Mouse (Mus musculus) lung, adult 2 months (tissue): ENCODE data around the gene Tagln3. TPM values are rescaled to one million over a fixed set of nuclear protein-coding genes. Genes with fewer than 3 reads are reported as not detected.

Source experiments
- DNase-seq: peaks from one replicate; pipeline ENCODE4 v3.0.0; 2022
- H3K4me1 ChIP-seq: fragments of 200-500 bp; 2 replicates; pipeline ENCODE4 v1.6.1; 2011; ENCODE audit warnings: low read length; ENCODE audit not compliant: control insufficient read depth, insufficient read depth
- H3K4me3 ChIP-seq: fragments of 200-500 bp; replicated peaks from 2 replicates; pipeline ENCODE3; 2011; ENCODE audit warnings: low read depth, mild to moderate bottlenecking, control low read depth, low read length; ENCODE audit errors: extremely low read depth
- CTCF ChIP-seq: fragments of 200-500 bp; IDR thresholded peaks from 2 replicates; pipeline ENCODE4 v1.5.1; 2011; ENCODE audit warnings: mild to moderate bottlenecking, low read length, control low read depth; ENCODE audit not compliant: insufficient read depth
- POLR2A ChIP-seq: fragments of 200-500 bp; IDR thresholded peaks from 2 replicates; pipeline ENCODE4 v1.6.1; 2011; ENCODE audit warnings: low read depth, mild to moderate bottlenecking, control low read depth, low read length, borderline replicate concordance; ENCODE audit errors: extremely low read depth
- WGBS: fragments of 180-500 bp; shearing (Covaris S2); methylation state at CpG from one replicate; pipeline ENCODE4 v1.1.7; 2018; 5-methylcytosine and 5-hydroxymethylcytosine counted together
- polyA plus RNA-seq: library from polyadenylated mRNA; depleted of rRNA; stranded (reverse); fragments of >200 nt; gene quantifications from 2 replicates; pipeline ENCODE4 v1.2.3, GENCODE M21; 2012

Gene Tagln3
- polyA plus RNA-seq, 1 experiment, result 0.58 TPM

DNA sequence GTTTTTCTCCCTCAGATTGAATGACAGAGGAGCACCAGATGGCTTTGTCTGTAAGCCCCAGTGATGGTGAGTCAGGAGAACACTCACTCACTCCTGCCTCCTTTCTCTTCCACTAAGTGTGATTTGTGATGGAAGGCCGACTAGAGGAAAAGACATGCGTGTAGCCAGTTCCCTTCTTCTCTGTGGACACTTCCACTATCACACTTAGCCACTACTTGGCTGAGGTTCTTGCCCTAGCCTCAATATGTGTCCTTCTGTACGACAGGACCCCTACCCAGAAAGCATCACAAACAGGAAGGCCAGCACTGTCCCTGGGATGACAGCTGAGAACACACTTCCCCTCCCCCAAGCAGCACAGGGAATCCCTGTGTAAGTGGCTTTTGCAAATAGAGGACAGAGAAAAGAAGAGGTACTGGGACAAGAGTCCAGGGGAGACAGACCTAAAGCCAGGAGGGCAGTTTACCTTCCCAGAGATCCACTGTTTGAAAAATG lies 1.9 kb downstream of the Tagln3 start:
- TF ChIP-seq CTCF (no peak), POLR2A (no peak)
- 82% methylated on average over 3 of the region's 3 CpGs for WGBS

DNA sequence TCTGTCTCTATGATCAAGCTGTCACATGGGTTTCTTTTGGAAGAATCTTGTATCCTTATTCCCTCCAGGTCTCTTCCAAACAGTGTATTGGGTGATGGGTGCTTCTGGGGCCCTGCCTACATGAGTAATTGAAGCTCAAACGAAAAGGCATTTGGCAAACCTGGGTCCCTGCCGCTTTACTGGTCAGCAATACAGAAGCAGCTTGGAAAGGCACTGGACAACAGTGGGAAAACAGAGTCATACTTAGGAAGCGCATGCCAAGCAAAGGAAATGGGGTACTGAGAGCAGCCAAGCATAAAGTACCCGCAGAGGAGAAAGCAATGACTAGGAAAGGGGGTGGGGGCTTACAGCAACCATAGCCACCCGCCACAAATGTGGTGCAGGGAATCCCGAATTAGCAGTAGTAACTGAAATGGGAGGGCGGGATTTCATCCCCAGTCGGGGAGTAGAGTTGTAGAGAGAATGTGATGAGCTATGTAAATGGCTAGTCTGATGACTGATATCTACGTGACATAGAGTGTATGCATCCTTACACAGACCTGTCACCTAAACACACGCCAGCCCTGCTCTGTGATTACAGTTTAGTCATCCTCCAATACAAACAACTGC lies 4.3 kb downstream of the Tagln3 start:
- no peak for DNase-seq
- H3K4me1 ChIP-seq, result no peaks in the 10 kb centered on the region
- WGBS, result 86% methylated on average over 10 of the region's 10 CpGs
- no peak overlapping the region for H3K4me3 ChIP-seq
- TF ChIP-seq POLR2A (no peak), CTCF (no peak)

More for the DNA sequence above, 1.9 kb downstream of the Tagln3 start:
- Histone ChIP-seq H3K4me1 (no peaks in the 10 kb centered on the region), H3K4me3 (no peak overlapping the region)
- DNase-seq, result no peak

DNA sequence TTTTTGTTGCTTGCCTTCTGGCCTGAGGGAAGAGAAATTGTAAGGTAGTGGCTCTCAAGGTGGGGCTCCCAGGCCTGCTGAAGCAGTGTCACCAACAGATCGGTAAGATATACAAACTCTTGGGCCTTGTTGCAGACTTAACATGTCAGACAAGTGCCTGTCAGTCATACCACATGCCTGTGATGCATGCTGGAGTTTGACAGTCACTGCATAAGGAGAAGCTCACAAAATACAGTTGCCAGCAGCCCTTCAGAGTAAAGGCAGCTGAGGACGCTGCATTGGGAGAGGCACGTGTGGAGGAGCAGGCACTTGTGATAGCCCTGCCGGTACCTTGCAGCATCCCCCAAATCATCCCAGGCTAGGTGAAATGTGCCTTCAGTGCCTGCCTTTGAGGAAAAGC lies 6.1 kb downstream of the Tagln3 start:
- TF ChIP-seq CTCF (no peak), POLR2A (no peak)
- DNase-seq, result no peak
- H3K4me3 ChIP-seq, result no peak overlapping the region
- 94% methylated on average over 4 of the region's 4 CpGs for WGBS
- H3K4me1 ChIP-seq, result no peaks in the 10 kb centered on the region

DNA sequence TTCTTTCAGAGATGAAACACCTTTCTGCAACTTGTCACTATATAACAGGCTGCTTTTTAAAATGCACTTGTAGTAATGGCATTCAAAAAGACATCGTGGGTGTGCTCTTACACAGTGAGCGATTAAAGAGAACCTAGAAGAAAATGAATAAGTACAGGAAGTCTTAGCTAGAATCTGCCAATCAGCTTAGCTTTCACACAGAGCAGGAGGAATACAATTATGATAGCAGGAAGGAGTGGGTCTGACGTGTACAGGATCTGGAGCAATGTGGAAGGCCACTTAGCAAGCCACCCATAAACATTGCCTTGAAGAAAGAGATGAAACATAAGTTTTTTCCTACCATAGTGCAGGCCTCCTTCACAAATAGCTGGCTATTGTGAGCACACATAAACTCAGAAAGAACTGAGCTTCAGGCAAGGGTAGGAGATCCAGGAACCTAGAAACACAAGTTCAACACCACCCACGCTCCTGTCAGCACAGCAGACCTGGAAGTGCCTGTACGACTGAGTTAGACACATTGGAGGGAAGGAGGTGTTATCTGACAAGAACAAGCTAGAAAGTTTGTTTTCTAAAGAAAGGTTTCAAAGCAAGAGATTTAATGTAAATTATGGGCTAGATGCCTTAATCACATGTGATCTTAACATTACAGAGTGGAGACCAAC lies 9.8 kb downstream of the Tagln3 start:
- TF ChIP-seq CTCF, result no peak
- TF ChIP-seq POLR2A, result no peak
- Histone ChIP-seq H3K4me3 (no peak overlapping the region), H3K4me1 (no peaks in the 10 kb centered on the region)
- 74% methylated on average over 5 of the region's 5 CpGs for WGBS
- DNase-seq, result no peak

DNA sequence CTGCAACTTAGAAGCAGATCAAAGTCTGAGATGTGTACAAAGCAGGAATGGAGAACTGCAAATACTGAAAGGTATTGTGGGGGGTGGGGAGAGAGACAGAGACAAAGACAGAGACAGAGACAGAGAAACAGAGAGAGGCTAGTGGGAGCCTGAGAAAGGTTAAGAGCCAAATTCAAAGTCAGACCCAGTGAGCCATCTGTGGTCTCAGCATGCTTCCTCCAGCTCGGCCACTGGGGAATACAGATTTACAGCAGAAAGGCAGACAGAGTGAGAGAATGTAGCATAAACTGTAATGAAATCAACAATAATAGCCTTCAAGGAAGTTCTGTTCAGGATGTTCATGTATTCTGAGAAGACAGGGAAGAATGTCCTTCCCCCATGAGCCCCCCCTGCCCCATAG lies 10.5 kb downstream of the Tagln3 start:
- Histone ChIP-seq H3K4me1 (no peaks in the 10 kb centered on the region), H3K4me3 (no peak overlapping the region)
- TF ChIP-seq CTCF, result no peak
- TF ChIP-seq POLR2A, result no peak
- WGBS, result 84% methylated on average over 1 of the region's 1 CpGs
- no peak for DNase-seq

DNA sequence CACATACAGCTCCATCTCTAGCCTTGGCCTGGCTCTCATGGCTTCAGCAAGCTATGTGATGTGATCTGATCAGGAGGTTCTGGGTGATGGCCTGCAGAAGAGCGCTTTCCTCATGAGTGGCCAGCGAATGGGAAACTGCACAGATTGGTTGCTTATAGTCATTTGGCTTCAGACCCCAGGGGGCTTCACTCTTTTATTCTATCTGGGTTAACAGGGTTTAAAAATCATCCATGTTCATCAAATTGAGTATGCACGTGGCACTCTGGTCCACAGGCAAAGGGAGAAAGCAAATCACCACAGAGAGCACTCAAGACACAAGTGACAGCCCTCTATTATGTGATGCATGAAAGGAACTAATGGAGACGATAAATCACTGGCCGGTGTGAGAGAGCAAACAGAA lies 11.1 kb downstream of the Tagln3 start:
- TF ChIP-seq POLR2A, result no peak
- no peak for TF ChIP-seq CTCF
- no peak for DNase-seq
- WGBS, result 93% methylated on average over 5 of the region's 5 CpGs
- Histone ChIP-seq H3K4me1 (no peaks in the 10 kb centered on the region), H3K4me3 (no peak overlapping the region)

DNA sequence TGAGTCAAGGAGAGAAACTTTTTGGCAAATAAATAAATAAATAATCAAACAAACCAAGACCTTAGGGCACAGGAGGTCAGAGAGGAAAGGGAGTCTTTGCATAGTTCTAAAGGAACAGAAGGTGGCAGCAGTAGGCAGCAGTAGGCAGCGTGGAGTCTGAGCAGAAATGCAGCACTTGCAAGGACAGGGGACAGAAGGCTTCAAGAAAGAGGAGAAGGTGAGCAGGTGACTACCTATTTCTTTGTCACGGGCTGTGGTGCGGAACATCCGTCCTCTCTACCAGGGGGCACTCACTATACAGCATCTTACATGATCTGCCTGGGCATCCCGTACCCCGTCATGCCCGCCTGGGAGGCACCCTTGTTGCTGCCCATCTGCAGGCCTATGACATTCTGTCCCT lies 13.1 kb downstream of the Tagln3 start:
- no peaks in the 10 kb centered on the region for H3K4me1 ChIP-seq
- TF ChIP-seq CTCF (peak; percentile 41; the same call in 1 of the 2 replicates), POLR2A (no peak)
- WGBS, result 78% methylated on average over 7 of the region's 7 CpGs
- H3K4me3 ChIP-seq, result no peak overlapping the region
- DNase-seq, result no peak

DNA sequence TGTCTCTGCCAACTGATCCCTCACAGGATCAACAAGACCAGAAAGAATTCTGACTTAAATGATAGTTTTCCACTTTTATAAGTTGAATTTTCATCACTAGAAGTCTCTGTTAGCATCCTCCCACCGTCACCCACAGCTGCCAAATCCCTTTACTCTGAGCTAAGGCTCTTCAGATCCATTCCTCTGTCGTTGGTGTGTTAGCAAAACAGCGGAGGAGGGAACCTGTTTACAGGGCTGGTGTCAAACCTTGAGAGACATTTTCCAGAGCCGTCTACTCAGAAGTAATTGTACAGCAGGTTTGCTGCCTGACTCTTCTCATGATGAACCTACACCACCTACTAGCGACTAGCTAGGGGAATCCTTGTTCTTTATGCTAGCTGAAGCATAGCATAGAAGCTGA lies 25.1 kb downstream of the Tagln3 start:
- 68% methylated on average over 5 of the region's 5 CpGs for WGBS
- no peak for DNase-seq
- no peak overlapping the region for H3K4me3 ChIP-seq
- TF ChIP-seq POLR2A (no peak), CTCF (no peak)
- no peaks in the 10 kb centered on the region for H3K4me1 ChIP-seq

DNA sequence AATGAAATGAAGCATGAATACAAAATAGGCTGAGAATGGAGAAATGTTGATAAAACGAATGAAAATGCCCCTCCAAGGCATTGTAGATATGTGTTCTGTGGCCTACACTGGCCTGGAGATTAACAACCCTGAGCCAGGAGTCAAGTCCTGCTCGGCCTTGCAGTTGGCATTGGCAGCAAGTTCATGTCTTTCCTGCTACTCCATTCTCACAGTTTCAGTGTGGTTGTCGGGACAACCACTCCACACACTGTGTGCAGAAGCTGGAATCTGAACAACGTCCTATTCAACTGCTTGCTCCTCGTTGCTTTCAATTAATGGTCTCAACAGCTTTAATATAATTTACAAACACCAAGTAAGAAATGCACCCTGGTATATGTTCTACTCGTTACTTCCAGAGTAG lies 26.4 kb downstream of the Tagln3 start:
- no peak for TF ChIP-seq CTCF
- H3K4me1 ChIP-seq, result no peaks in the 10 kb centered on the region
- DNase-seq, result no peak
- 64% methylated on average over 6 of the region's 6 CpGs for WGBS
- no peak overlapping the region for H3K4me3 ChIP-seq
